Mouse (Mus musculus): ENCODE measurements around the gene Ypel2.

GRCm38 (mm10) chr11:86962362-86962761 lies 31.1 kb downstream of the Ypel2 start:
- TF ChIP-seq CTCF (IDR thresholded peaks at IDR 0.05; ENCODE audit: low read depth, low read length) (no peak), TAL1 (conservative IDR thresholded peaks at IDR 0.05; ENCODE audit: low read depth, low read length) (no peak), GATA1 (IDR thresholded peaks at IDR 0.05; ENCODE audit: borderline replicate concordance, low read length) (no peak)

Measured in G1E (cell line).